In genomic region chr6:48966696-48967095, GRCm38 (mm10) we compare ENCODE assay signal across 19 mouse cellular contexts. TPM values are rescaled to one million over a fixed set of nuclear protein-coding genes. Genes with fewer than 3 reads are reported as not detected.
"Had no signal": no experiment of that assay in that cellular context is flagged by ENCODE, and none has a peak within 500 bp of the region (broad histone marks: within the 10 kb centered on the region; RNA-seq: fewer than 3 reads in every experiment).

No protein-coding gene starts in this region.

RNA-seq across cellular contexts. Expression of gene Doxl2, which starts 8.1 kb away (rescaled TPM):
- polyA plus RNA-seq: cerebellum, adult 2 months; cortical plate, adult 2 months; embryonic facial prominence, embryonic 10.5 days; embryonic facial prominence, embryonic 11.5 days; embryonic facial prominence, embryonic 12.5 days; embryonic facial prominence, embryonic 13.5 days; embryonic facial prominence, embryonic 14.5 days; embryonic facial prominence, embryonic 15.5 days; forebrain, embryonic 10.5 days; forebrain, embryonic 11.5 days; forebrain, embryonic 12.5 days; forebrain, embryonic 13.5 days; forebrain, embryonic 14.5 days; forebrain, embryonic 15.5 days; forebrain, embryonic 16.5 days; forebrain, postnatal 0 days; frontal cortex, adult 2 months; heart, adult 2 months had no signal

RNA-seq across cellular contexts. Expression of gene Svs1, which starts 20.0 kb away (rescaled TPM):
- polyA plus RNA-seq: cerebellum, adult 2 months; cortical plate, adult 2 months; embryonic facial prominence, embryonic 10.5 days; embryonic facial prominence, embryonic 11.5 days; embryonic facial prominence, embryonic 12.5 days; embryonic facial prominence, embryonic 13.5 days; embryonic facial prominence, embryonic 14.5 days; embryonic facial prominence, embryonic 15.5 days; erythroblast, embryonic 14.5 days; forebrain, embryonic 10.5 days; forebrain, embryonic 11.5 days; forebrain, embryonic 12.5 days; forebrain, embryonic 13.5 days; forebrain, embryonic 14.5 days; forebrain, embryonic 15.5 days; forebrain, embryonic 16.5 days; forebrain, postnatal 0 days; frontal cortex, adult 2 months; heart, adult 2 months had no signal

RNA-seq across cellular contexts. Expression of gene 1600015I10Rik, which starts 37.0 kb away (rescaled TPM):
- polyA plus RNA-seq: cerebellum, adult 2 months; cortical plate, adult 2 months; embryonic facial prominence, embryonic 10.5 days; embryonic facial prominence, embryonic 11.5 days; embryonic facial prominence, embryonic 12.5 days; embryonic facial prominence, embryonic 13.5 days; embryonic facial prominence, embryonic 14.5 days; embryonic facial prominence, embryonic 15.5 days; erythroblast, embryonic 14.5 days; forebrain, embryonic 10.5 days; forebrain, embryonic 11.5 days; forebrain, embryonic 12.5 days; forebrain, embryonic 13.5 days; forebrain, embryonic 14.5 days; forebrain, embryonic 15.5 days; forebrain, embryonic 16.5 days; forebrain, postnatal 0 days had no signal
